Mouse (Mus musculus): ENCODE measurements around the gene Nr2c2ap.
A peak's percentile ranks its signal among the peaks of the same experiment; 100 is the strongest.

DNA sequence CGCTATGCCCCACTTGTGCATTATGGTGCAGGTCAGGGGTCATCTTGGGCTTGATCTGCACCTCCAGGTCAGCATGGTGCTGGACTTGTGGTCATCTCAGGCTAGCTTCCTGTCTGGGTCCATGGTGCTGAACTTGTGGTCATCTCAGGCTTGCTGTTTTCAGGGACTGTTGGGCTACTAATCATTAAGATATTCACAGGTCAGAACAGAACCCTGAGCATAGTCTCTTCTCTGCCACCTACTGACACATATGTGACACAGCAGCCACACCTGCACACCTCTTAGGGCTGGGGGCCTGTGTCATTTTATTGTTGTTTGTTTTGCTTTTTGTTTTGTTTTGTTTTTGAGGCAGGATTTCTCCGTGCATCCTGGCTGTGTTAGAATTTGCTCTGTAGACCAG lies 8.3 kb upstream of the Nr2c2ap start:
- TF ChIP-seq CTCF (IDR thresholded peaks at IDR 0.05; ENCODE audit: low read depth), result peak; percentile 69
- no peak for TF ChIP-seq EP300 (IDR thresholded peaks at IDR 0.05; ENCODE audit: low read depth)

Data from liver, postnatal 0 days (tissue).